Mouse (Mus musculus): Measurements from ENCODE around the gene Bicdl2. TPM values are rescaled to one million over a fixed set of nuclear protein-coding genes. Genes with fewer than 3 reads are reported as not detected.
A peak's percentile ranks its signal among the peaks of the same experiment; 100 is the strongest.

Gene Bicdl2
- polyA plus RNA-seq, 1 experiment from 2014 or later: 0.79 TPM

DNA sequence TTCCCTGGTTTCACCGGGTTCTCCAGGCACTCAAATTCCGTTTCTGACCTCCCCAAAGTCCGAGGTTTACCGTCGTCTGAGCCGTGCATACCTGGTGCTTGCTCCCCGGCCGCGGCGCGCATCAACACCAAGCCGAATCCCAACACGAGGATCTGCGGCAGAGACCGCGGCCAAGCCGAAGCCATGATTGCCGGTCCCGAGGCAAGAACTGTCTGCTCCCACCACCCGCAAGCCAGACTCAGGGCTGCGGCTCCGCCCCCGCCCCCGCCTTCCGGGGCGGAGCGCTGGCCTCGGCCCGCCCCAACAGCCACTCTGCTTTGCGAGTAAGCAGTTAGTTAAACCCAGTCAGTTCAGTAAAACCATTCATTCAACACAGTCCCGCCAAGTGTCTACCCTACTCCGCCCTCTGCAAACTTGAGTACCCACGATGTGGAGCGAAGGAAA is 17.0 kb downstream of the Bicdl2 start, which contains the start of gene Tnfrsf12a:
Gene Tnfrsf12a, minus strand, starts transcription at position 233 of the 444 bp plus-strand sequence.
- DNase-seq (ENCODE audit: low spot score): peak; percentile 88
- ATAC-seq (ENCODE audit: low FRiP score): peak; percentile 28
- H3K27ac ChIP-seq (ENCODE audit: low read depth, low read length): no peak within 1 kb of the TSS

GRCm38 (mm10) chr17:23679127-23679835 is 19.0 kb downstream of the Bicdl2 start, which contains the start of gene Cldn6:
Cldn6 (plus strand) TSS chr17:23679249.
- DNase-seq (ENCODE audit: low spot score) (no peak), ATAC-seq (ENCODE audit: low FRiP score) (no peak)
- WGBS: 3% methylated on average over 38 of the region's 38 CpGs
- no peak within 1 kb of the TSS for H3K4me3 ChIP-seq (ENCODE audit: low read depth, low read length)
- H3K4me1 ChIP-seq (replicated peaks; ENCODE audit: control insufficient read depth, insufficient read depth, low read length): peaks cover 10% of the 10 kb centered on the region
- H3K9me3 ChIP-seq (ENCODE audit: control insufficient read depth, low read length): no peaks in the 10 kb centered on the region
- no peak within 1 kb of the TSS for H3K27ac ChIP-seq (ENCODE audit: low read depth, low read length)
- no peaks in the 10 kb centered on the region for H3K36me3 ChIP-seq (ENCODE audit: control insufficient read depth, insufficient read depth, low read length)
- H3K4me2 ChIP-seq (replicated peaks; ENCODE audit: low read depth, low read length): no peak within 1 kb of the TSS
- no peak within 1 kb of the TSS for H3K9ac ChIP-seq (ENCODE audit: low read depth, low read length)
- peaks cover 79% of the 10 kb centered on the region for H3K27me3 ChIP-seq (ENCODE audit: control insufficient read depth, insufficient read depth, low read length)

More for the DNA sequence above, 17.0 kb downstream of the Bicdl2 start, which contains the start of gene Tnfrsf12a:
- Histone ChIP-seq H3K9me3 (ENCODE audit: control insufficient read depth, low read length) (no peaks in the 10 kb centered on the region), H3K9ac (ENCODE audit: low read depth, low read length) (peak within 1 kb of the TSS; percentile 40), H3K4me3 (ENCODE audit: low read depth, low read length) (peak within 1 kb of the TSS; percentile 45), H3K4me1 (replicated peaks; ENCODE audit: control insufficient read depth, insufficient read depth, low read length) (peaks cover 11% of the 10 kb centered on the region), H3K36me3 (ENCODE audit: control insufficient read depth, insufficient read depth, low read length) (no peaks in the 10 kb centered on the region), H3K27me3 (ENCODE audit: control insufficient read depth, insufficient read depth, low read length) (peaks cover 64% of the 10 kb centered on the region), H3K4me2 (replicated peaks; ENCODE audit: low read depth, low read length) (peak within 1 kb of the TSS; percentile 92)
- under 1% methylated on average over 34 of the region's 34 CpGs for whole genome bisulfite sequencing

DNA sequence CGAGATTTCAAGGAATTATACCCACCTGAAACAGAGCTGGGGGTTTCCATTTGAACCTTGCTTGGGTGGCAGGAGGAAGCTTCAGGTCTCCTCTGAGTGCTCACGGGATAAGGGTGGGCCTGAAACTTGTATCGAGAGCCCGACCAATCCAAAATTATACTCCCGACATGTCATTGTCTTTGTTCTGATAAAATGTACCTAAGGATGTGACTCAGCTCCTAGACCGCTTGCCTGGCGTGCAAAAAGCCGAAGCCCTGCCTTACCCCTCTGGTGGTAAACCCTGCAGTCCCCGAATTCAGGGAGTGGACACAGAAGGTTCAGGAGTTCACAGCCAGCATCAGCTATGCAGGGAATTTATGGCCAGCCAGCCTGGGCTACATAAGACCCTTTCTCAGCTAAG is 20.0 kb downstream of the Bicdl2 start:
- no peak overlapping the region for H3K4me2 ChIP-seq (replicated peaks; ENCODE audit: low read depth, low read length)
- ATAC-seq (ENCODE audit: low FRiP score) (no peak), DNase-seq (ENCODE audit: low spot score) (no peak)
- 77% methylated on average over 9 of the region's 9 CpGs for WGBS
- H3K27ac ChIP-seq (ENCODE audit: low read depth, low read length): no peak overlapping the region
- peaks cover 12% of the 10 kb centered on the region for H3K4me1 ChIP-seq (replicated peaks; ENCODE audit: control insufficient read depth, insufficient read depth, low read length)
- H3K4me3 ChIP-seq (ENCODE audit: low read depth, low read length): no peak overlapping the region
- peaks cover 78% of the 10 kb centered on the region for H3K27me3 ChIP-seq (ENCODE audit: control insufficient read depth, insufficient read depth, low read length)
- no peak overlapping the region for H3K9ac ChIP-seq (ENCODE audit: low read depth, low read length)
- no peaks in the 10 kb centered on the region for H3K9me3 ChIP-seq (ENCODE audit: control insufficient read depth, low read length)
- no peaks in the 10 kb centered on the region for H3K36me3 ChIP-seq (ENCODE audit: control insufficient read depth, insufficient read depth, low read length)

- WGBS: 79% methylated on average over 10 of the region's 10 CpGs
- Histone ChIP-seq H3K27me3 (ENCODE audit: control insufficient read depth, insufficient read depth, low read length) (peaks cover 71% of the 10 kb centered on the region), H3K4me1 (replicated peaks; ENCODE audit: control insufficient read depth, insufficient read depth, low read length) (peaks cover 12% of the 10 kb centered on the region), H3K4me2 (replicated peaks; ENCODE audit: low read depth, low read length) (no peak overlapping the region), H3K27ac (ENCODE audit: low read depth, low read length) (no peak overlapping the region), H3K9ac (ENCODE audit: low read depth, low read length) (no peak overlapping the region), H3K4me3 (ENCODE audit: low read depth, low read length) (no peak overlapping the region), H3K9me3 (ENCODE audit: control insufficient read depth, low read length) (no peaks in the 10 kb centered on the region), H3K36me3 (ENCODE audit: control insufficient read depth, insufficient read depth, low read length) (no peaks in the 10 kb centered on the region)
- no peak for DNase-seq (ENCODE audit: low spot score)
- ATAC-seq (ENCODE audit: low FRiP score): no peak
Observed at GRCm38 (mm10) chr17:23681086-23681485, 20.8 kb downstream of the Bicdl2 start.

GRCm38 (mm10) chr17:23682092-23682491 is 21.8 kb downstream of the Bicdl2 start:
- peaks cover 64% of the 10 kb centered on the region for H3K27me3 ChIP-seq (ENCODE audit: control insufficient read depth, insufficient read depth, low read length)
- H3K4me1 ChIP-seq (replicated peaks; ENCODE audit: control insufficient read depth, insufficient read depth, low read length): peaks cover 5% of the 10 kb centered on the region; the same call in 1 of the 2 replicates
- H3K36me3 ChIP-seq (ENCODE audit: control insufficient read depth, insufficient read depth, low read length): no peaks in the 10 kb centered on the region
- DNase-seq (ENCODE audit: low spot score) (no peak), ATAC-seq (ENCODE audit: low FRiP score) (no peak)
- WGBS: 65% methylated on average over 4 of the region's 4 CpGs
- no peak overlapping the region for H3K4me3 ChIP-seq (ENCODE audit: low read depth, low read length)
- H3K9me3 ChIP-seq (ENCODE audit: control insufficient read depth, low read length): no peaks in the 10 kb centered on the region
- no peak overlapping the region for H3K27ac ChIP-seq (ENCODE audit: low read depth, low read length)
- no peak overlapping the region for H3K4me2 ChIP-seq (replicated peaks; ENCODE audit: low read depth, low read length)
- no peak overlapping the region for H3K9ac ChIP-seq (ENCODE audit: low read depth, low read length)

GRCm38 (mm10) chr17:23682530-23682929 is 22.2 kb downstream of the Bicdl2 start:
- no peak overlapping the region for H3K9ac ChIP-seq (ENCODE audit: low read depth, low read length)
- peaks cover 5% of the 10 kb centered on the region; the same call in 1 of the 2 replicates for H3K4me1 ChIP-seq (replicated peaks; ENCODE audit: control insufficient read depth, insufficient read depth, low read length)
- no peak overlapping the region for H3K4me2 ChIP-seq (replicated peaks; ENCODE audit: low read depth, low read length)
- no peak overlapping the region for H3K27ac ChIP-seq (ENCODE audit: low read depth, low read length)
- no peak overlapping the region for H3K4me3 ChIP-seq (ENCODE audit: low read depth, low read length)
- no peaks in the 10 kb centered on the region for H3K9me3 ChIP-seq (ENCODE audit: control insufficient read depth, low read length)
- 50% methylated on average over 3 of the region's 3 CpGs for WGBS
- DNase-seq (ENCODE audit: low spot score) (no peak), ATAC-seq (ENCODE audit: low FRiP score) (no peak)
- H3K27me3 ChIP-seq (ENCODE audit: control insufficient read depth, insufficient read depth, low read length): peaks cover 63% of the 10 kb centered on the region
- no peaks in the 10 kb centered on the region for H3K36me3 ChIP-seq (ENCODE audit: control insufficient read depth, insufficient read depth, low read length)

DNA sequence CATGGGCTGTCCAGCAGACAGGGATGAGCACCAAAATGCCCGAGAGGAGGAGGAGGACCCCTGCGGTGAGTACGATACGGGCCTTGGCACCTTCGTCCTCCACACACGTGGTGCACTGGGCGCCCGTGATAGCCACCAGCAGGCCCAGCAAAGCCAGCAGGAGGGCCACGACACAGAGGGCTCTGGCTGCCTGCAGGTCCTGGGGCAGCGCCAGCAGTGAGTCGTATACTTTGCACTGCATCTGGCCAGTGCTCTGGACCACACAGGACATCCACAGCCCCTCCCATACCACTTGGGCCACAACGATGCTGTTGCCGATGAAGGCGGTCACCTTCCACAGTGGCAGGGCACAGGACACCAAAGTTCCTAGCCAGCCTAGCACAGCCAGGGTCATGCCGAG is 22.9 kb downstream of the Bicdl2 start:
- 21% methylated on average over 15 of the region's 15 CpGs for WGBS
- no peak overlapping the region for H3K27ac ChIP-seq (ENCODE audit: low read depth, low read length)
- no peak overlapping the region for H3K4me2 ChIP-seq (replicated peaks; ENCODE audit: low read depth, low read length)
- no peaks in the 10 kb centered on the region for H3K9me3 ChIP-seq (ENCODE audit: control insufficient read depth, low read length)
- no peak overlapping the region for H3K4me3 ChIP-seq (ENCODE audit: low read depth, low read length)
- H3K9ac ChIP-seq (ENCODE audit: low read depth, low read length): no peak overlapping the region
- H3K4me1 ChIP-seq (replicated peaks; ENCODE audit: control insufficient read depth, insufficient read depth, low read length): peaks cover 5% of the 10 kb centered on the region; the same call in 1 of the 2 replicates
- DNase-seq (ENCODE audit: low spot score): no peak
- H3K36me3 ChIP-seq (ENCODE audit: control insufficient read depth, insufficient read depth, low read length): no peaks in the 10 kb centered on the region
- ATAC-seq (ENCODE audit: low FRiP score): 0 out of 2 replicates have a peak, but pooled peaks have one; percentile 33
- H3K27me3 ChIP-seq (ENCODE audit: control insufficient read depth, insufficient read depth, low read length): peaks cover 57% of the 10 kb centered on the region

DNA sequence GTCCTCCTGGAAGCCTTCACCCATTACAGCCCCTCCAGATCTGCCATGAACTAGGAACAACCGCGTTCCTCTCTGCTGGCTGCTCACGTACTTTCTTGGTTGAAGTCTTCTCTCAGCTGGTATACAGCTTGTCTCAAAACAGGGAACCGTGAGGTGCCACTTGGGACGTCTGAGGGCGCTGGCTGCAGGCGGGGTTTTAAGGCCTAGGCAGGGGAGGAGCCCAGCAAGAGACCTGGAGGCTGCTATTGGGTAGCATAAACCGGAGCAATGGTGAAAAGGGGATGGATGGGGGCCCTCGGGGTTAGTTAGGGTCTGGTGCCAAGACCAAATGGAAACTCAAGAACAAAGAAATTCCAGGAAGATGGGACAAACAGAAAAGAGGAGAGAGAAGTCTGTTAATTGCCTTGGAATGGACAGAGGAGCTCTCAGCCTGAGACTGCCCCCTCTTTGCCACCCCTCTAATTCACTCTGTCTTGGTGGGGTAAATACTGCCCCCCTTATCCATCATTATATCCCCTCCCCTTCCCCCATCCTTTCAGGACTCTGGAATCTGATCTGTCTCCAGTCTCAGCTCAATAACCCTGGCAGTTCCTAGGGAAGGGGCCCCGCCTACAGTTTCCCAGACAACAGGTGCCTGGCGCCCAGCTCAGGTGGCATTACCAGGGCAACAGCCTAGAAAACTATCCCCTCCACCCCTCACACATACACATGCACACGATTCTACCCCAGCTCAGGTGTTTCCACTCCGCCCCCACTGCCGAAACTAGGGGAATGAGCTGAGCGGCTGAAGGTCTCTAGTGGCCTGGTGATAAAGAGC is 23.8 kb downstream of the Bicdl2 start, which contains the start of gene Cldn9:
Gene Cldn9, minus strand, starts transcription at position 171 of the 817 bp plus-strand sequence.
- no peak within 1 kb of the TSS for H3K4me3 ChIP-seq (ENCODE audit: low read depth, low read length)
- WGBS: 14% methylated on average over 15 of the region's 15 CpGs
- ATAC-seq (ENCODE audit: low FRiP score): peak; percentile 76
- no peak within 1 kb of the TSS for H3K27ac ChIP-seq (ENCODE audit: low read depth, low read length)
- no peak within 1 kb of the TSS for H3K9ac ChIP-seq (ENCODE audit: low read depth, low read length)
- H3K27me3 ChIP-seq (ENCODE audit: control insufficient read depth, insufficient read depth, low read length): peaks cover 48% of the 10 kb centered on the region
- peaks cover 5% of the 10 kb centered on the region; the same call in 1 of the 2 replicates for H3K4me1 ChIP-seq (replicated peaks; ENCODE audit: control insufficient read depth, insufficient read depth, low read length)
- no peaks in the 10 kb centered on the region for H3K36me3 ChIP-seq (ENCODE audit: control insufficient read depth, insufficient read depth, low read length)
- H3K4me2 ChIP-seq (replicated peaks; ENCODE audit: low read depth, low read length): no peak within 1 kb of the TSS
- DNase-seq (ENCODE audit: low spot score): no peak
- no peaks in the 10 kb centered on the region for H3K9me3 ChIP-seq (ENCODE audit: control insufficient read depth, low read length)
